Mouse (Mus musculus): ENCODE data around the gene Emid1. TPM values are rescaled to one million over a fixed set of nuclear protein-coding genes. Genes with fewer than 3 reads are reported as not detected.
A peak's percentile ranks its signal among the peaks of the same experiment; 100 is the strongest.

The Emid1 gene
- total RNA-seq, 2 experiments from 2014 or later = 41.3 to 45.4 TPM

DNA sequence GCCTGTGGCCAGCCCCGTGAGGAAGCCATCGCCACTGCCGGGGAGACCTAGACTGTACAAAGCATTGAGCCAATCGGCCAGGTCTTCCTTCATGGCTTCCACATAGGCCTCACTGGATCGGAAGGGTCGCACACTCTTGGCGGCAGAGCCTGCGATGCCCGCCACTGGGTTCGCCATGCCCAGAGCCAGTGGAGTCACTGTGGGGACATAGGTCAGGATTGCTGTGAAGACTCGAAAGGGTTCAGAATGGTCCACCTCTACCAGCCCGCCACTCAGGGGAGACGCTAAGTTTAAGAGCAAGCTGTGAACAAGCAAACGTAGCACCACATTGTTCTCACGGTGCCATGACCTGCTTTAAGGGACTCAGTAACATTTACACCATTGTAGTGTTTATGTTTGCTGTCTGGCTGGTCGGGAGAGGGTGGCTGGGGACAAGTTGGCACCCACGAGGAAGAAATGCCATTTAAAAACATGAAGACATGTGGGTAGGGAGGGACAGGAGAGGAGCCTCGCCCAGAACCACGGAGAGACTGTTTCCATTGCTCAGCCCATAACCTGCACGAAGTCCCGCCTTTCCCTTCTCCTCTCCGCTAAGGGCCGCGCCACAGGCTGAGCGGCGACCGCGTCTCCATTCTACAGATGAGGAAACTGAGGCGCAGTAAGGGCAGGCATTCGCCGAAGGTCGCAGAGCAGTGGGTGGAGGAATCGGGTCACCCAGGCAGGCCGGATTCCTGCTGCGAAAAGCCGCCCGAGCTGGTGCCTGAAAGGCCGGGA, 87.6 kb downstream of the Emid1 start:
- DNase-seq (ENCODE audit: low spot score in 2 of 2) = no peak

DNA sequence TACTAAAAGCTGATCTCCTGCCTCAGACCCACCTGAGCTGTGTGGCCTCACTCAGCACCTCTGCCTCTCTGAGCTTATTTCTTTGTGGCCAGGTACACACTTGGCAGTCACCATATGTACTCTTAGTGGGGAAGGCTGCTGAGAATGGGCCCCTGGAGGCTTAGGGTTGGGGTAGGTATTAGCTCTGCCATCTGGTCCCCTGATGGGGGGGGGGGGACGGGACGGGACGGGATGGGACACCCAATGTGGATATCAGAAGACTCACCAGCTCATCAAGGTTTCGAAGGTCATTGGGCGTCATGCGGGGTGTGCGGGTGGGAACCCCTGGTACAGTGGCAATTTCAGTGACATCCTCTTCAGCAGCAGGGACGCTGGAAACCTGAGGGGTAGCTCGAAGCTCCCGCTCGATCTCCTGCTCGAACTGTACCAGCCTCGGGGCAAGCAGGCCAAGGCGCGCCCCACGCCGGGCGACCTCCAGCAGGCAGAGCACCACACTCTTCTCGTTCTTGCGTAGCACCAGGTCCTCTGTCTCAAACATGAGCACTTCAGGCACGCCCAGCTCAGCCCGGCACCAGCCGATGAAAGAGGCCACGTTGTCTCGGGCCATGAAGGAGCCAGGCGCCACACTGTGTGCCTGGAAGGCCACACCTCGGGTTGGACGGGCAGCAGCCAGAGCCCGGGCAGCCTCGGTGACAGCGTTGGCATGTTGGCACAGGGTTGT, 88.3 kb downstream of the Emid1 start:
- peak in 1 of 2 experiments; percentile 54 for DNase-seq (ENCODE audit: low spot score in 2 of 2)

DNA sequence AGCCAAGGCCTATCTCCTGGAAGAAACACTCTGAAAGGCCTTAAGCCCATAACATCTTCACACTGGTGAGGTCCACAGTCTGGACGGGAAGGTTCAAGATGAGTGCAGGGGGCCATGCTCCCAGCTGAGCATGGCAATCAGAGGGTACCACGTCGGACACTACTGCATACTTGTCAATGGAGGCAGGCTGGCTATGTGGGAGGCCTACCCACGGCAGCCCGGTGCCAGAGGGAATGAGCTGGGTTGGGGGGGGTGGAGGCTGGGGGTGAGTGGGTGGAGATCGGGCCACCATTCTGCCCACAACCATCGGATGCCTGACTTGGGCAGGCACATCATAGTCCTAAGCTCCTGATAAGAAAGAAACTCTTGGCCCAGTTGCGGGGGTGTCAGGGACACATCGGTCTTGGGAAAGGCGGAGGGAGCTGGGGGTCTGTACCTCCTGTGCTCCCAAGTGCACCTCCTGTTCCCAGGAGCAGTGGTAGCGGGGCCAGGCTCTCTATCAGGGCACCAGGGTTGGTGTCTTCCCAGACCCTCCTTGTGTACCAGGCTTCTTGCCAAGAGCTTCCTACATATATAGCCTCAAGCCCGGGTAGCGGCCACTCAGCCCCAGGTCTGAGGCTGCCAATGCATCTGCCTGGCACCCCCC, 89.1 kb downstream of the Emid1 start:
- DNase-seq (ENCODE audit: low spot score in 2 of 2) = no peak

DNA sequence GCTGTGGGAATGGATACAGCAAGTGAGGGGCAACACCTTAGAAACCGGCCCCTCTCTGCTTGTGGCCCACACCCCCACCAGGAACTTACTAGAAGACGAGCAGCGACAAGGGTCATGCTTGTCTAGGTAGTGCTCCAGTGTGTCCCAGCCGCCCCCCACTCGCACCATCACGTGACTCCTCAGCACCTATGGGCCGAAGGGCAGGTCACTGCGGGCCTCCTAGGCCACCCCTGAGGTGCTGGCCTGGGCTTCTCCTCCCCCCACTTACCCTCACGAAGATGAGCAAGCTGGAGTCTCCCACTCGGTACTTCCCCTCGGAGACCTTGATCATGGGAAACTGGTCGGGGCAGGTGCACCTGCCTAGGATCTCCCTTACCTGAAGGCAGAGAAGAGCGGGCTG, 89.7 kb downstream of the Emid1 start:
- no peak for DNase-seq (ENCODE audit: low spot score in 2 of 2)

GRCm38 (mm10) chr11:5061413-5062139, 90.5 kb downstream of the Emid1 start:
- DNase-seq (ENCODE audit: low spot score in 2 of 2) = peak; percentile 91 to 94

DNA sequence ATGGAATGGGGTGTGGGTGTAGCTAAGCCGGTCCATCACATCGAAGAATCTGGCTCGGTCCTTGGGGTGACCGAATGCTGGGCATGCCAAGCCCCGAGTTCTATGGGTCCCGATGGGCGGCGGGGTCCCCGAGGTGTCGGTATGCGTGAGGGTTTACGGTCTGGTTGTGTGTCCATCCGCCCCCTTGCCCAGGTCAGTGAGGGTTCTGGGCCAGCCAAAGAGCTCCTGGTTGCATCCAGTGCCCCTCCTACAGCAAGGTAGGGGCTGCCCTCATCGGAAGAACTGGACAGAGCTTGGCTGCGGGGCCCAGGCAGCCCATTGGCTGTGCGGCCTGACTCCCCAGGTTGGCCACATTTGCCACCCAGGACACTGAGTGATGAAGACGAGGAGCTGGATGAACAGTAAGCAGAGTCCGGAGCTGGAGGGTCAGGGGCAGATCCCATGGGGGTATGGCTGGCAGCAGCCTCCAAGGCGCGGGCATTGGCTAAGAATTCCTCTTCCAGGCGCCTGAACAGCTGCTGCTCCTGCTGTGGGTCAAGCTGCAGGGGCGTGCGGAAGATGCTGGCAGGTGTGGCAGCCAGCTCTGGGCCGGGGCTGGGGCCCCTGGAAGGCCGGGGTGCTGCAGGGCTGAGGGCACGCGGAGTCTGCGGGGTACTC, 91.2 kb downstream of the Emid1 start:
- peak in 1 of 2 experiments; percentile 39 for DNase-seq (ENCODE audit: low spot score in 2 of 2)

- peak; percentile 66 to 74 for DNase-seq (ENCODE audit: low spot score in 2 of 2)
Measured at GRCm38 (mm10) chr11:5059704-5060156, 92.3 kb downstream of the Emid1 start.

DNA sequence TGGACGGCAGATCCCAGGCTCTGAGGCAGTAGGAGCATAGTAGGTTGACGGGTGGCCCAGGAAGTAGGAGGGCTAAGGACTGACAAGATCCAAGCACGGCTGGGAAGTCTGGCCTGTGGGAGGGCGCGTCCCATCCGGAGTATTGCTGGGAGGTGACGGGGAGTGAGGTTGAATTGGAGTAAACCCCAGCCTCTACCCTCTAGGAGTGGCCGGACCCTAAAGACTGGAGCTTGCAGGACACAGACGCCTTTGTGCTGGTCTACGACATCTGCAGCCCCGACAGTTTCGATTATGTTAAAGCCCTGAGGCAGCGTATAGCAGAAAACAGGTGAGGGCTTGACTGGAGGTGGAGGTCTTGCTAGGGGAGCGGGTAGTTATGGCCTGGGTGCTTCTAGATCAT, 92.8 kb downstream of the Emid1 start:
- no peak for DNase-seq (ENCODE audit: low spot score in 2 of 2)

DNA sequence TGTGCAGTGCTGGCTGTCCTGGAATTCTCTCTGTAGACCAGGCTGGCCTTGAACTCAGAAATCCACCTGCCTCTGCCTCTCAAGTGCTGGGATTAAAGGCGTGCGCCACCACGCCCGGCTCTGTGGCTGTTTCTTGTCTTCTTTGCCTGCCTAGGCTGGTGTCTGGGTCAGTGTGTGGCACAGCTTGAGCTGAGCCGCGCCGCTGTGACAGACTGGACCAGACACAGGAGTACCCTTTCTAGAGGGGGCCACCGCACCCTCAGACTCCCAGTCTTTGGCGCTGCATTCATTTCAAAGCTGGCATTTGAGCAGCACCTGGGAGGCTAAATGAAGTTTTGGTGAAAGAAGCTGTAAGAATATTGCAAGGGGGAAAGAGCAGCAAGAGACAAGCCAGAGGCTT, 93.3 kb downstream of the Emid1 start:
- no peak for DNase-seq (ENCODE audit: low spot score in 2 of 2)

- peak; percentile 46 to 54 for DNase-seq (ENCODE audit: low spot score in 2 of 2)
Measured at GRCm38 (mm10) chr11:5057856-5058641, 94.0 kb downstream of the Emid1 start, which contains the start of gene Rasl10a. TSS of gene Rasl10a (plus strand) at chr11:5058128.

DNA sequence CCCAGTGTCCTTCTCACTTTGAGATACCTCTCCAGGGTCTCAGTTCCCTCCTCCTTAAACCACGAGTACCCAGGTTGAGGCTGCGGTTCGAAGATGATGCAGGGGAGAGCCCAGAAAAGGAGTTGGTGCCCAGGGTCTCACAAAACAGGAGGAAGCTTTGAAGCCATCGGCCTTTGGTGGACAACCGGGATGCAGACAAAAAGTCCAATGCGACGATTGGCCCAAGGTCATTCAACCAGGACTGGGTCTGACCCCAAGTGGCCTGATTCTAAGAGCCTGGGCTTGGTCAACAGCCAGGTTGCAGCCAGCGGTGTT, 94.6 kb downstream of the Emid1 start:
- DNase-seq (ENCODE audit: low spot score in 2 of 2) = no peak

DNA sequence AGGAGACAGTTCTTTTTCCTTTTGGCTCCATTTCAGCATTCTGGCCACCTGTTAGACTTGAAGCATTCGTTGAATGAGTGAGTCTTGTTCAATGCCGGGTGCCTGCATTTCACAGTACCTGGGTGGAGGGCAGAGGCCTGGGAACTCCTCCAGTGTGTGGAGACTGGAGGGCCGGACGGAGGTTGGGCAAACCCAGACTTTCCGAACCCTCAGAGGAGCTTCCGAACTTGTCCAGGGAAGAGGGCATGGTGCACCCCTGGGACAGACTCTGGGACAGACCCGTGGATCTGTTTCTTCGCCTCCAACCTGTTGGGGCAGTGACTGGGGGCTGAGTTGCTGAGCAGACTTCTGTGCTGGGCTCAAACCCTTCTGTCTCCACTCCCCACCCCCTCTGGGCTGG, 95.0 kb downstream of the Emid1 start:
- DNase-seq (ENCODE audit: low spot score in 2 of 2) = no peak

Other genes starting within 250 kb of the Emid1 start
- 10 to 100 TPM; 39.1 to 43.0 TPM for gene Nefh, start 204.2 kb downstream of the Emid1 start, total RNA-seq (2021)
- 100 to 1,000 TPM; 116 to 130 TPM for gene Ap1b1, start 165.4 kb downstream of the Emid1 start, total RNA-seq (2021)
- gene Rasl10a, start 94.1 kb downstream of the Emid1 start, total RNA-seq (2021) = 10 to 100 TPM; 35.7 to 39.8 TPM
- 10 to 100 TPM; 50.2 to 54.7 TPM for gene Gas2l1, start 86.9 kb downstream of the Emid1 start, total RNA-seq (2021)
- 10 to 100 TPM; 22.7 to 23.2 TPM for gene Rhbdd3, start 53.3 kb downstream of the Emid1 start, total RNA-seq (2021)
- gene Ewsr1, start 53.0 kb downstream of the Emid1 start, total RNA-seq (2021) = 100 to 1,000 TPM; 332 TPM
- 10 to 100 TPM; 10.8 to 11.0 TPM for gene Kremen1, start 109.3 kb upstream of the Emid1 start, total RNA-seq (2021)